Mouse (Mus musculus): Measurements from ENCODE around the gene Ptar1.

The Ptar1 gene

GRCm38 (mm10) chr19:23758554-23759321 lies 71.5 kb downstream of the Ptar1 start, which contains the start of gene Apba1:
TSS of gene Apba1 (plus strand) at chr19:23758887.
- DNase-seq = peak; percentile 76 to 89

- peak in 1 of 2 experiments; percentile 22 for DNase-seq
Observed at GRCm38 (mm10) chr19:23759322-23759945, 72.2 kb downstream of the Ptar1 start.

GRCm38 (mm10) chr19:23763371-23763770 lies 76.1 kb downstream of the Ptar1 start:
- peak in 1 of 2 experiments; percentile 2 for DNase-seq

GRCm38 (mm10) chr19:23764051-23764450 lies 76.8 kb downstream of the Ptar1 start:
- peak in 1 of 2 experiments; percentile 1 for DNase-seq

- DNase-seq = no peak
Observed at GRCm38 (mm10) chr19:23768864-23769263, 81.6 kb downstream of the Ptar1 start.

GRCm38 (mm10) chr19:23770494-23771423 lies 83.5 kb downstream of the Ptar1 start:
- no peak for DNase-seq

GRCm38 (mm10) chr19:23771971-23772370 lies 84.7 kb downstream of the Ptar1 start:
- DNase-seq = peak in 1 of 2 experiments; percentile 25

GRCm38 (mm10) chr19:23775356-23775755 lies 88.1 kb downstream of the Ptar1 start:
- DNase-seq = no peak

- DNase-seq = no peak
Observed at GRCm38 (mm10) chr19:23779130-23779529, 91.9 kb downstream of the Ptar1 start.

- DNase-seq = no peak
Observed at GRCm38 (mm10) chr19:23780105-23780504, 92.9 kb downstream of the Ptar1 start.

All from lung, postnatal 4 days (tissue).